Mouse (Mus musculus) hindbrain, embryonic 15.5 days (tissue): ENCODE measurements around the gene Elmo1. TPM values are rescaled to one million over a fixed set of nuclear protein-coding genes. Genes with fewer than 3 reads are reported as not detected.

Source experiments
- ATAC-seq: fragments of 200-750 bp; cut with Nextera tagmentation; 2 replicates; pipeline ENCODE4 v1.8.0; 2017; ENCODE audit warnings: low read depth, moderate number of reproducible peaks, moderate TSS enrichment; ENCODE audit not compliant: low FRiP score
- H3K27ac ChIP-seq: fragments of 300-500 bp; sonication (generic); replicated peaks from 2 replicates; pipeline ENCODE4 v1.5.1; 2015; ENCODE audit warnings: mild to moderate bottlenecking, inconsistent platforms
- H3K27me3 ChIP-seq: fragments of 300-500 bp; sonication (generic); 2 replicates; pipeline ENCODE4 v1.6.1; 2015; ENCODE audit warnings: control low read depth, inconsistent platforms
- H3K36me3 ChIP-seq: fragments of 300-500 bp; sonication (generic); 2 replicates; pipeline ENCODE4 v1.6.1; 2015; ENCODE audit warnings: control low read depth, inconsistent platforms
- H3K4me1 ChIP-seq: fragments of 300-500 bp; sonication (generic); replicated peaks from 2 replicates; pipeline ENCODE4 v1.6.1; 2015; ENCODE audit warnings: control low read depth, inconsistent platforms
- H3K4me2 ChIP-seq: fragments of 300-500 bp; sonication (generic); 2 replicates; pipeline ENCODE4 v1.6.1; 2015; ENCODE audit warnings: moderate library complexity, mild to moderate bottlenecking, inconsistent platforms
- H3K4me3 ChIP-seq: fragments of 300-500 bp; sonication (generic); 2 replicates; pipeline ENCODE4 v1.5.1; 2015; ENCODE audit warnings: mild to moderate bottlenecking, inconsistent platforms
- H3K9ac ChIP-seq: fragments of 300-500 bp; sonication (generic); 2 replicates; pipeline ENCODE4 v1.6.1; 2015; ENCODE audit warnings: inconsistent platforms
- H3K9me3 ChIP-seq: fragments of 300-500 bp; sonication (generic); 2 replicates; pipeline ENCODE4 v1.6.1; 2016; ENCODE audit warnings: control low read depth, inconsistent platforms
- WGBS: fragments of 180-500 bp; shearing (Covaris S2); methylation state at CpG from one replicate; pipeline ENCODE4 v1.1.7; 2015; 5-methylcytosine and 5-hydroxymethylcytosine counted together
- polyA plus RNA-seq: library from polyadenylated mRNA; unstranded; fragments of >200 nt; fragmentation: Nextera tagmentation; extraction: Ambion mirVana; gene quantifications from 2 replicates; pipeline ENCODE4 v1.2.1, GENCODE M21; 2015

Gene Elmo1
- polyA plus RNA-seq, 1 experiment from 2014 or later = 47.9 TPM

DNA sequence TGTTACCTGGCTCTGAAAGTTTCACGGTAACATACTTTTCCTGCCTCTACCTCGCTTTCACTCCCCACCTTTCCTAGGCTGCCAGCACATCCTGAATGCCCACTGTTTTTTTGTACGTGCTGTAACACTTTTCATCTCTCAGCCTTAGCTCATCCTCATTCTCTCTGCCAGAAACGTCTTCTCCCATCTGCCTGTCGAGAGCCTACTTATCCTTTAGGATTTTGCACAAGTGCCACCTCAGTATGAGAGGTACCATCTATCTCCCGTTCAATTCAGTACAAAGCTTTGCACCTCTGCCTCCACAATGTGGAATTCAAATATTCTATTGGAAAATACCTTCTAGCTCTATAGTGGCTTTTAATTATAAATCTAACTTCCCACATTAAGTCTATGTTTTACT is 369.7 kb downstream of the Elmo1 start:
- H3K4me2 ChIP-seq = no peak overlapping the region
- H3K4me1 ChIP-seq = peaks cover 5% of the 10 kb centered on the region
- no peaks in the 10 kb centered on the region for H3K36me3 ChIP-seq
- no peak overlapping the region for H3K27ac ChIP-seq
- H3K9me3 ChIP-seq = no peaks in the 10 kb centered on the region
- no peak for ATAC-seq
- 87% methylated on average over 6 of the region's 6 CpGs for WGBS
- no peaks in the 10 kb centered on the region for H3K27me3 ChIP-seq
- no peak overlapping the region for H3K9ac ChIP-seq
- no peak overlapping the region for H3K4me3 ChIP-seq

DNA sequence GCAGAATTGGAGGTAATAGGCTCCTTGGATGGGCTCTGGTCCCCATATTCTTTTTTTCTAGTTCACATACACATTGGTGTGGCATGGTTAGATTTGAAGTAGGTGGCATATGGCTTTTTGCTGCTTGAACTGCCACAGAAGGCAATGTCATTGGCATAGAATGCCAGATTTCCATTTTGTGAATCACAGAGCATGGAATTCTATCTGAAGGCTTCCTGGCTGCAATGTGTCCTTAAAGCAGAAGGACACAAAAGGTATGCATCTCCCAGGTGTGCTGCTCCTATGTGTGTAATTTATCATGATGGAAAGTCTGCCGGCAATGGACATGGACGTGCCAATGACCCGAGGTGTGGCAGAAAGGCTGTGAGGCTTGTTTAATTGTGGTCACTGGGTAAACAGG is 371.2 kb downstream of the Elmo1 start:
- H3K4me3 ChIP-seq = no peak overlapping the region
- ATAC-seq = no peak
- no peak overlapping the region for H3K4me2 ChIP-seq
- H3K27me3 ChIP-seq = no peaks in the 10 kb centered on the region
- no peak overlapping the region for H3K27ac ChIP-seq
- no peaks in the 10 kb centered on the region for H3K4me1 ChIP-seq
- H3K36me3 ChIP-seq = no peaks in the 10 kb centered on the region
- no peak overlapping the region for H3K9ac ChIP-seq
- H3K9me3 ChIP-seq = no peaks in the 10 kb centered on the region
- 79% methylated on average over 3 of the region's 3 CpGs for WGBS

DNA sequence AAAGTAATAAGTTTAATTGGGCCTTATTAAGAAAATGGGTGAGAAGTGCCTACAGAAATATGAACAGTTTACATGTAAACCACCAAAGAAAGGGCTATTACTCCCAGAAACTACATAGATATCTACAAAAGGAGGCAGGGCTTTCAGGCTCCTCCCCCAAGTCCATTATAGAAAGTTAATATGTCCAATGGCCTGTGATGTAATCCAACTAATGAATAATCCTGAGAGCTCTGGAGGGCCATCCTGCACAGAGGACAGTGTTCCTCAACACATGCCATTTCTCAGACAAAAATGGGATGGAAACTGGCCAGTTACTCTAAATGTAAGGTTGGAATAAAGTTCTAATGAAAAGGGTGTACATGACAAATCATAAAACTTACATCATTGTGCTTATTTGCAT is 373.8 kb downstream of the Elmo1 start:
- H3K4me2 ChIP-seq = no peak overlapping the region
- H3K9me3 ChIP-seq = no peaks in the 10 kb centered on the region
- no peaks in the 10 kb centered on the region for H3K4me1 ChIP-seq
- no peak overlapping the region for H3K4me3 ChIP-seq
- ATAC-seq = no peak
- H3K9ac ChIP-seq = no peak overlapping the region
- no peak overlapping the region for H3K27ac ChIP-seq
- no peaks in the 10 kb centered on the region for H3K27me3 ChIP-seq
- H3K36me3 ChIP-seq = no peaks in the 10 kb centered on the region

DNA sequence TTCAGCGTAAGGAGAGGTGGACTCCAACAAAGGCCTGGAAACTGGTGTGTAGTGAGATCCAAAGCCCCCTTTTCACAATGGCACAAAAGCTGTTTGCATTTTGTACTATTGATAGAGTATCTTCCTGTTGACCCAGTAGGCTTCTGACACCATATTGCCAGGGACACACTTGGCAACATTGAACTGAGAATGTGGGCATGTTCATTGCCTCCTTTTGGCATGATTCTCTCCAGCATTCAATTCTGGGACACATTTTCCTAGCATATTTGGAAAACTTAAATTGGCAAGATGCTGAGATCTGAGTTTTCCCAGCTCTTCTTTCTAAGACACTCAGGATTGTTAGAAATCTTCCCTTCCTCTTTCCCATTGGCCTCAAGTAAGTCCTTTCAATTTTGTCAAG is 377.0 kb downstream of the Elmo1 start:
- Histone ChIP-seq H3K9ac (no peak overlapping the region), H3K36me3 (no peaks in the 10 kb centered on the region), H3K27me3 (no peaks in the 10 kb centered on the region), H3K4me3 (no peak overlapping the region), H3K4me2 (no peak overlapping the region), H3K27ac (no peak overlapping the region), H3K4me1 (peaks cover 4% of the 10 kb centered on the region; the same call in 1 of the 2 replicates), H3K9me3 (no peaks in the 10 kb centered on the region)
- WGBS = 96% methylated on average over 1 of the region's 1 CpGs
- no peak for ATAC-seq

DNA sequence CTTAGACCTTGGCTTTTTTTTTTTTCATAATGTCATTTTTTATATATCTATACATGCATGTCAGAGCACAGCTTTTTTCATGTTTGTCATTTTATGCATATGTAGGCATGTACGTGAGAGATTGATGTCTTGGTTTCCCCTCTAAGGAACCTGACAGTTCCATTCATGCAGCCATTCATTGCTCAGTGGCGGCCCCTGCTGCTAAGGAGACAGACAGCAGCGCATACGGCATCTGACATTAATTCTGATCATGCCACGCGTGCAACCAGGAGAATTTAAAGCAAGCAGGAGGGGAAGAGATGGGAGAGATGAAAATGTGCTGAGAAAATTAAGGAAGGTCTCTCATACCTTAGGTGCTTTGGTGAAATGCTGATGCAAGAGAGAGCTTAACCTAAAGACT is 381.3 kb downstream of the Elmo1 start:
- Histone ChIP-seq H3K27ac (peak overlapping the region; percentile 85), H3K4me1 (peaks cover 22% of the 10 kb centered on the region), H3K36me3 (no peaks in the 10 kb centered on the region), H3K4me3 (peak overlapping the region; percentile 56), H3K4me2 (peak overlapping the region; percentile 60), H3K27me3 (no peaks in the 10 kb centered on the region), H3K9ac (0 out of 2 replicates have a peak overlapping the region, but pooled peaks have one; percentile 55), H3K9me3 (no peaks in the 10 kb centered on the region)
- ATAC-seq = peak; percentile 55; the same call in 1 of the 2 replicates
- 2% methylated on average over 6 of the region's 6 CpGs for WGBS

DNA sequence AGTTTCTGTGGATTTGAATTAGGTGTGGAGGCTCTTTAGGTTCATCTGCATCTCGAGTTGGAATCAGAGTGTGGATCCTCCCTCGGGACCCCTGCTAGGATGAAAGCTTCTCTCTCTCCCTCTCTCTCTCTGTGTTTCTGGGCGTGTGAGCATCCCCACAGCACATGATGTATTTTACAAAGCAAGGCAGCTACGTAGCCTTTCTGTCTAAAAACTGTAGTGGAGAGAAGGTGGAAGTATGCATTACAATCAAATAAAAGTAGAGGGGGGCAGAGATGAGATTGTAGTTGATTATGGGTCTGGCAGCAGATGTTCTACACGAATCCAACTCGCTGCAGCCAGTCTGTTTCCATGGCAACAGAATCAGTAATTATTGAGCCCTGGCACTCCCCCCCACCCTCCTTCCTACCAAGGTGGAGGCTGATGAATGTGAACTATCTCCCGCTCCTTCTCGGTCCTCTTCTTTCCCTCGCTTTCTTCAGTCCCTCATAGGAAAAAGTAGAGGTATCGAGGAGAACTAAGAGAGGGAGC is 382.0 kb downstream of the Elmo1 start:
- Histone ChIP-seq H3K4me3 (peak overlapping the region; percentile 56), H3K9ac (peak overlapping the region; percentile 55), H3K27me3 (no peaks in the 10 kb centered on the region), H3K27ac (peak overlapping the region; percentile 85), H3K36me3 (no peaks in the 10 kb centered on the region), H3K4me1 (peaks cover 25% of the 10 kb centered on the region), H3K4me2 (peak overlapping the region; percentile 60), H3K9me3 (no peaks in the 10 kb centered on the region)
- 18% methylated on average over 10 of the region's 10 CpGs for WGBS
- peak; percentile 77 for ATAC-seq

DNA sequence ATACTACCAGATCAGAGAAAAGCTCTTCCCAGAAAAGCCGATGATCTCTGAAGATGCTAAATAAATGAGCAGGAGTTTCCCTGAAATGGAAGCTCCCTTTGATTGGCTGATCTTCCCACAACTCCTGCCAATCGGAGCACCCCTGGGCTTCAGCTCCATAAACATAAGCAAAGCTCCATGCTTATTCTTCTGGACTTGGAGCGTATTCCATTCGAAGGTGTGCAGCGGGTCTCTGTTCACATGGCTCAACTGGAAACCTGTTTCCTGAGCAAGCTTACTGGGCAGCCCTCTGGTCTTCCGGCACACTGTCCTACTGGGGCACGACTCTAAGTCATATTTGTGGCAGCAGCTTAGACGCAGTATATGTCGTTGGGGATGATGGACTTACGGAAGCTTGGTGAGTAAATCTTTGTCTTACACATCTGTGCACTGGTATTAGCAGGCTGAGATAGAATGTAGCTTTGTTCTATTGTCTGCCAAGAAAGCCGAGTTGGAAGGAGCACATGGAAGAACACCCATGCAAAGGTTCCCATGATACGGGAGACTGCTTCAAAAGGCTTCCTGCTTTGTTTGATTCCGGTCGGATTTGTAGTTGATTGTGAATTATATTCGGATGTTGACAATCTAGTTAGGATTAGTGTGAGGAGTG is 382.6 kb downstream of the Elmo1 start:
- ATAC-seq = peak; percentile 85
- Histone ChIP-seq H3K4me3 (peak overlapping the region; percentile 56), H3K27ac (peak overlapping the region; percentile 85), H3K4me2 (peak overlapping the region; percentile 60), H3K4me1 (peaks cover 26% of the 10 kb centered on the region), H3K36me3 (no peaks in the 10 kb centered on the region), H3K9ac (peak overlapping the region; percentile 55), H3K9me3 (no peaks in the 10 kb centered on the region), H3K27me3 (no peaks in the 10 kb centered on the region)
- 31% methylated on average over 15 of the region's 15 CpGs for WGBS

DNA sequence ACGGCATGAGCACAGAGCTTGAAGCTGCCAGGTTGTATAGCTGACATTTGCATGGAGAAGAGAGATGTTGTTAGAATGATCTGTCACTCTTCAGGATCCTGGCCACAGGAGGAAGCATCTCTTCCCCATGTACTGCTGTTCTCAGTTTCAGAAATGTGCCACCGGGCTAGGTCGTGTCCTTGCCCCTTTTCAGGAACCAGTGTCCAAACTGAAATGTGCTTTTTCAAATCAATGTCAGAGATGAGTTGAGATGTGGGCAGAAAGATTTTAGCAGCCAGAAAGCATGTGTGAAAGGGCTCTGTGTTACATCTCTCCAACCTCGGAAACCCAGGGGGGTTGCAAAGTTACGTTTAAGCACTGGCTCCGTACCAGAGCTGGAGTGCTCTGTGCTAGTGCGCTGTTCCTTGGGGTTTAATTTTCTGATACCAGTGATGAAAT is 383.3 kb downstream of the Elmo1 start:
- Histone ChIP-seq H3K27ac (peak overlapping the region; percentile 85), H3K27me3 (no peaks in the 10 kb centered on the region), H3K4me3 (peak overlapping the region; percentile 56), H3K4me1 (peaks cover 26% of the 10 kb centered on the region), H3K36me3 (no peaks in the 10 kb centered on the region), H3K9ac (peak overlapping the region; percentile 55), H3K4me2 (peak overlapping the region; percentile 60), H3K9me3 (no peaks in the 10 kb centered on the region)
- WGBS = 24% methylated on average over 7 of the region's 7 CpGs
- ATAC-seq = no peak

DNA sequence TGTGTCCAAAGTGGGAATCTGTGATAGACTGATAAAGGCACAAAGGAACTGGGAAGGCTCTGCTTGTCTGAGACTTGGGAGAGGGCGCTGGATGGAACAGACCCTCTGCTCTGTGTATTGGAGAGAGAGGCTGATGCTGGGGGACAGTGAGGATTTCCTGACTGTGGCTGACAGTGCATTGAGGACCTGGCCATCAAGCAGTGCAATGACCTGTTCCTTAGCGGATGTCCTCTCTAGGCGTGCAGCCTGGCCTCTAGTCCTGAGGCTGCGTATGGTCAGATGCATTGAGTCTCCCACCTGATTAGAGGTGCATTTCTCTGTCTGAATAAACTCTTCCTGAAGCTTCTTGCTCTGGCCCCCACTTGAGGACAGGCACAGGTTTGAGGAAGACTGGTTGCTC is 384.2 kb downstream of the Elmo1 start:
- Histone ChIP-seq H3K9me3 (no peaks in the 10 kb centered on the region), H3K4me3 (peak overlapping the region; percentile 56), H3K9ac (peak overlapping the region; percentile 55), H3K4me2 (peak overlapping the region; percentile 60), H3K36me3 (no peaks in the 10 kb centered on the region), H3K27ac (peak overlapping the region; percentile 85), H3K27me3 (no peaks in the 10 kb centered on the region), H3K4me1 (peaks cover 26% of the 10 kb centered on the region)
- 69% methylated on average over 4 of the region's 4 CpGs for WGBS
- ATAC-seq = no peak

DNA sequence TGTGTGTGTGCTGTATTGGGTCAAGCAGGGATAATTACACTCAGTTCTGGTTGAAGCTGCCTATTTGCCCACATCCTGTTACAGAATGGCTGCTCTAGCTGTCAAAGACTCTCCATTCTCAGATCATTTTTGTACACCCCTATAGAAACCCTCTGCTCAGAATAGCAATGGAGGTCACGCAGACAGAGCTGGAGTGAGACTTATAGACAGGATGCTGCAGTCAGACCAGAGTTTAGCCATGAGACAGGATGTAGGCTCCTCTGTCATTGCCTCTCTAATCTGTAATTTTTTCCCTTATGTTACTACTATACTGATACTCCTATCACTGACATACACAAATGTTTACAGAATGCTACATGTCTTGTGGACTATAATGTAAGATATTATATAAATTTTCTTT is 391.4 kb downstream of the Elmo1 start:
- Histone ChIP-seq H3K9ac (no peak overlapping the region), H3K4me2 (no peak overlapping the region), H3K9me3 (no peaks in the 10 kb centered on the region), H3K27me3 (no peaks in the 10 kb centered on the region), H3K4me3 (no peak overlapping the region), H3K4me1 (peaks cover 13% of the 10 kb centered on the region; the same call in 1 of the 2 replicates), H3K36me3 (no peaks in the 10 kb centered on the region), H3K27ac (no peak overlapping the region)
- ATAC-seq = no peak
- WGBS = 94% methylated on average over 1 of the region's 1 CpGs

DNA sequence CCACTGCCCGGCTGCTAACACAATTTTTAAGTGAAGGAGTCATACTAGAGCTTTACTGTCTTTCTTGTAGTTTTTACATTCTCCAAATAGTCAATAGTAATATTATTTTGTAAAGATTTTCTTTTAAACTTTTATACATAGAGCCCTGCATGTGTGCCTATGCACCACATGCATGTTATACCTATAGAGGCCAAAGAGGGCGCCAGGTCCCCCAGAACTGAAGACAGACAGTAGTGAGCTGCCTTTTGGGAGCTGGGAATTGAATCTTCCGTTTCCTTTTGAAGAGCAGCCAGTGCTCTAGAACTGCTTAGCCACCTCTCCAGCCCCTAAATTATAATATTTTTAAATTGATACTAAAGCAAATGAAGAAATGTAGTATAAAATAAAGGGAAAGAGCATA is 398.7 kb downstream of the Elmo1 start:
- Histone ChIP-seq H3K4me1 (peaks cover 11% of the 10 kb centered on the region; the same call in 1 of the 2 replicates), H3K36me3 (no peaks in the 10 kb centered on the region), H3K9ac (no peak overlapping the region), H3K27ac (no peak overlapping the region), H3K4me3 (no peak overlapping the region), H3K4me2 (no peak overlapping the region), H3K9me3 (no peaks in the 10 kb centered on the region), H3K27me3 (no peaks in the 10 kb centered on the region)
- WGBS = 69% methylated on average over 3 of the region's 3 CpGs
- ATAC-seq = no peak

DNA sequence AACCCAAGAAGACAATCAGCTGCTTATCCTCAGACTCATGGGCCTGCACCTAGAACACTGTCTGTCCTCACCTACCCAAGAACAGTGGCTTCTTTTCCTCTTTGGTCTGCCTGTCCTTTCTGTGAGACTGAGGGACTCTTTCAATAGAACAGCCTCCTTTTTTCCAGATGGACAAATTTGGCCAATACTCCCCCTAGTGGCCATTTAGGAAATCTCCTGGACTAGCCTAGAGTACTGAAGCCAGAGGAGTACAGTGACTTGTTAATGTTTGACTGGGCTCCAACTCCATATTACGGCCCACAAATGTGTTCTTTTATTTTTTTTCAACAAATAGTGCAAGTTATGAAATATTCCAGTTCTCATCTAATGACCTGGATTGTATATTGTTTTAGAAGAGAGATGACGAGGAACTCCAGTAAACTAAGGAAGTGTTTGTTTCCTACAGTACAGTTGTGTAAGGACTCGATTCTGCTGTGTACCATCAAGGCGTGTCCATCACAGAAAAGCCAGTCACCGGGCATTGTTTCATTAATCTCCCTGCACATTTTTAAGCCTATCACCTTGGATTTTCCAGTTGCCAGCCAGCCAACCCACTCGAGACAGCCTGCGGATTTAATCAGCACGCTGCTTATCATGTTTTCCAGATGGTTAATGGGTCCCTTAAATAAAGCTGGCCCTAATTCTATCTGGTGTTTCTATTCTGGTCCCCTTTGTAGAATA is 399.5 kb downstream of the Elmo1 start:
- Histone ChIP-seq H3K4me2 (no peak overlapping the region), H3K9me3 (no peaks in the 10 kb centered on the region), H3K4me3 (no peak overlapping the region), H3K27me3 (no peaks in the 10 kb centered on the region), H3K9ac (no peak overlapping the region), H3K36me3 (no peaks in the 10 kb centered on the region), H3K27ac (no peak overlapping the region), H3K4me1 (peaks cover 11% of the 10 kb centered on the region; the same call in 1 of the 2 replicates)
- 58% methylated on average over 8 of the region's 8 CpGs for WGBS
- peak; percentile 65; the same call in 1 of the 2 replicates for ATAC-seq
